Mouse (Mus musculus) embryonic fibroblast, embryonic 13.5 days (primary cell): ENCODE data around the gene Commd1.

Experiments
- CTCF ChIP-seq: IDR thresholded peaks from 2 replicates; pipeline ENCODE4 v1.5.1; 2011; ENCODE audit warnings: mild to moderate bottlenecking, control low read depth, low read length, moderate library complexity, borderline replicate concordance; ENCODE audit not compliant: insufficient read depth
- POLR2A ChIP-seq: IDR thresholded peaks from 2 replicates; pipeline ENCODE4 v1.6.1; 2011; ENCODE audit warnings: low read depth, mild to moderate bottlenecking, control low read depth, low read length, moderate library complexity

DNA sequence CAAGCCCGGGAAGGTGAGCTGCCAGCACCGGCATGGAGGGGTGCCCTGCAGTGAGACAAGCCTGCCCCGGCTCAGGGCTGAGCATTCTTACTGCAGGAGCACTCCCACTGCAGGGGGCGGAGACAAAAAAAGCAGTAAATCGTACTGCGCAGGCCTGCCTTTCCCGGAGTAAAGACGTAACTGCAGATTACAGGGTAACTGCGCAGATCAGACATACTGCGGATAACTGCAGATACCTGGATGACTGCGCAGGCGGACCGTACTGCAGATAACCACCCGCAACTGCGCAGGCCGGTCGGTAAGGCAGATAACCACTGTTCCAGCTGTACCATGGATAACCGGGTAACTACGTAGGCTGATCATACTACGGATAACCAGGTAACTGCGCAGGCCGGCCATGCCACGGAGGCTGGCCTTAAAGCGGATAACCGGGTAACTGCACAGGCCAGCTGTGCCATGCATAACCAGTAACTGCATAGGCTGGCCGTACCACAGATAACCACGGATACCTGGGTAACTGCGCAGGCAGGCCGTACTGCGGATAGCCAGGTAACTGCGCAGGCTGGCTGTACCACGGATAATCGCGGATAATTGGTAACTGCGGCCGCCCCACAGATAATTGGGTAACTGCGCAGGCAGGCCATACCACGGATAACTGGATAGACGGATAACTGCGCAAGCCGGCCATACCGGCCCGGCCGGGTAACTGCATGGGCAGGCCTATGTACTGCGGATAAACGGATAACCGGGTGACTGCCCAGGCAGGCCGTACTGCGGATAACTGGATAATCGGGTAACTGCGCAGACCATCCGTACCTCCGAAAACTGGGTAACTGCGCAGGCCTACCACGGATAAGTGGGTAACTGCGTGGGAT, 10.1 kb downstream of the Commd1 start, which contains the start of gene Zrsr1:
- TF ChIP-seq POLR2A (peak; percentile 89), CTCF (no peak)
